Mouse (Mus musculus) hindbrain, embryonic 13.5 days (tissue): Measurements from ENCODE around the gene 3110082I17Rik. TPM values are rescaled to one million over a fixed set of nuclear protein-coding genes. Genes with fewer than 3 reads are reported as not detected.
"Not testable (repeated sequence)": the region's sequence is repeated elsewhere in the genome, so short reads cannot be mapped to it uniquely, and the experiment has no call there.

Experiments used
- ATAC-seq: fragments of 200-750 bp; cut with Nextera tagmentation; 2 replicates; pipeline ENCODE4 v1.8.0; 2017; ENCODE audit warnings: moderate TSS enrichment; ENCODE audit not compliant: low FRiP score
- H3K27ac ChIP-seq: fragments of 300-500 bp; sonication (generic); 2 replicates; pipeline ENCODE4 v1.5.1; 2015; ENCODE audit warnings: inconsistent platforms, mild to moderate bottlenecking, moderate library complexity
- H3K27me3 ChIP-seq: fragments of 300-500 bp; sonication (generic); 2 replicates; pipeline ENCODE4 v1.6.1; 2015; ENCODE audit warnings: mild to moderate bottlenecking, inconsistent platforms
- H3K36me3 ChIP-seq: fragments of 300-500 bp; sonication (generic); 2 replicates; pipeline ENCODE4 v1.6.1; 2015; ENCODE audit warnings: mild to moderate bottlenecking, inconsistent platforms
- H3K4me1 ChIP-seq: fragments of 300-500 bp; sonication (generic); replicated peaks from 2 replicates; pipeline ENCODE4 v1.6.1; 2015; ENCODE audit warnings: inconsistent platforms
- H3K4me2 ChIP-seq: fragments of 300-500 bp; sonication (generic); 2 replicates; pipeline ENCODE4 v1.6.1; 2015; ENCODE audit warnings: inconsistent platforms, mild to moderate bottlenecking, moderate library complexity
- H3K4me3 ChIP-seq: fragments of 300-500 bp; sonication (generic); 2 replicates; pipeline ENCODE4 v1.5.1; 2015; ENCODE audit warnings: mild to moderate bottlenecking, inconsistent platforms
- H3K9ac ChIP-seq: fragments of 300-500 bp; sonication (generic); 2 replicates; pipeline ENCODE4 v1.6.1; 2015; ENCODE audit warnings: mild to moderate bottlenecking, inconsistent platforms
- H3K9me3 ChIP-seq: fragments of 300-500 bp; sonication (generic); 2 replicates; pipeline ENCODE4 v1.6.1; 2016; ENCODE audit warnings: inconsistent platforms
- WGBS: fragments of 180-500 bp; shearing (Covaris S2); methylation state at CpG from one replicate; pipeline ENCODE4 v1.1.7; 2015; 5-methylcytosine and 5-hydroxymethylcytosine counted together
- polyA plus RNA-seq: library from polyadenylated mRNA; unstranded; fragments of >200 nt; fragmentation: Nextera tagmentation; extraction: Ambion mirVana; gene quantifications from 2 replicates; pipeline ENCODE4 v1.2.1, GENCODE M21; 2015

The 3110082I17Rik gene
- polyA plus RNA-seq, 1 experiment from 2014 or later: 16.2 TPM

GRCm38 (mm10) chr5:139351134-139351533 lies 109.2 kb downstream of the 3110082I17Rik start, which contains the start of gene Cox19:
Gene Cox19 (minus strand): TSS chr5:139351418.
- WGBS: 53% methylated on average over 5 of the region's 5 CpGs
- 0 out of 2 replicates have a peak within 1 kb of the TSS, but pooled peaks have one; percentile 19 for H3K9ac ChIP-seq

GRCm38 (mm10) chr5:139349713-139350112 lies 110.6 kb downstream of the 3110082I17Rik start:
- Histone ChIP-seq H3K4me2 (no peak overlapping the region), H3K4me1 (0 out of 2 replicates have a peak, but pooled peaks cover 18% of the 10 kb centered on the region), H3K27ac (no peak overlapping the region), H3K36me3 (no peaks in the 10 kb centered on the region), H3K27me3 (peaks cover 36% of the 10 kb centered on the region), H3K4me3 (no peak overlapping the region), H3K9me3 (no peaks in the 10 kb centered on the region), H3K9ac (no peak overlapping the region)
- WGBS: 84% methylated on average over 6 of the region's 6 CpGs
- no peak for ATAC-seq

More at GRCm38 (mm10) chr5:139351134-139351533, 109.2 kb downstream of the 3110082I17Rik start, which contains the start of gene Cox19:
- Histone ChIP-seq H3K27ac (no peak within 1 kb of the TSS), H3K9me3 (no peaks in the 10 kb centered on the region), H3K4me1 (0 out of 2 replicates have a peak, but pooled peaks cover 12% of the 10 kb centered on the region), H3K27me3 (peaks cover 36% of the 10 kb centered on the region), H3K4me2 (no peak within 1 kb of the TSS), H3K36me3 (no peaks in the 10 kb centered on the region), H3K4me3 (no peak within 1 kb of the TSS)
- no peak for ATAC-seq

- no peak for ATAC-seq
- Histone ChIP-seq H3K27me3 (peaks cover 33% of the 10 kb centered on the region), H3K4me2 (no peak overlapping the region), H3K9ac (no peak overlapping the region), H3K36me3 (peaks cover 8% of the 10 kb centered on the region), H3K4me1 (peaks cover 39% of the 10 kb centered on the region), H3K27ac (no peak overlapping the region), H3K9me3 (no peaks in the 10 kb centered on the region), H3K4me3 (no peak overlapping the region)
- WGBS: 31% methylated on average over 1 of the region's 1 CpGs
These were observed 113.1 kb downstream of the 3110082I17Rik start for GRCm38 (mm10) chr5:139347225-139347624.

- Histone ChIP-seq H3K27ac (peak overlapping the region; percentile 49; the same call in 1 of the 2 replicates), H3K4me1 (peaks cover 27% of the 10 kb centered on the region), H3K4me2 (peak overlapping the region; percentile 96), H3K27me3 (peaks cover 17% of the 10 kb centered on the region), H3K9me3 (no peaks in the 10 kb centered on the region), H3K4me3 (peak overlapping the region; percentile 68), H3K36me3 (peaks cover 25% of the 10 kb centered on the region), H3K9ac (peak overlapping the region; percentile 88)
- WGBS: 11% methylated on average over 5 of the region's 5 CpGs
- ATAC-seq: peak; percentile 36
These were observed 115.0 kb downstream of the 3110082I17Rik start for GRCm38 (mm10) chr5:139345364-139345714.

- peaks cover 30% of the 10 kb centered on the region for H3K36me3 ChIP-seq
- WGBS: under 1% methylated on average over 33 of the region's 33 CpGs
- peak overlapping the region; percentile 84 for H3K27ac ChIP-seq
- H3K9me3 ChIP-seq: no peaks in the 10 kb centered on the region
- peaks cover 29% of the 10 kb centered on the region for H3K4me1 ChIP-seq
- peak; percentile 87 for ATAC-seq
- peaks cover 14% of the 10 kb centered on the region; the same call in 1 of the 2 replicates for H3K27me3 ChIP-seq
- H3K9ac ChIP-seq: peak overlapping the region; percentile 88
- peak overlapping the region; percentile 68 for H3K4me3 ChIP-seq
- H3K4me2 ChIP-seq: peak overlapping the region; percentile 96
These were observed 115.5 kb downstream of the 3110082I17Rik start for GRCm38 (mm10) chr5:139344687-139345363.

GRCm38 (mm10) chr5:139344021-139344686 lies 116.2 kb downstream of the 3110082I17Rik start:
- no peaks in the 10 kb centered on the region for H3K9me3 ChIP-seq
- peaks cover 37% of the 10 kb centered on the region for H3K36me3 ChIP-seq
- WGBS: 8% methylated on average over 12 of the region's 12 CpGs
- H3K4me2 ChIP-seq: peak overlapping the region; percentile 96
- peak; percentile 74 for ATAC-seq
- H3K4me3 ChIP-seq: peak overlapping the region; percentile 68
- H3K4me1 ChIP-seq: peaks cover 32% of the 10 kb centered on the region
- H3K27me3 ChIP-seq: peaks cover 9% of the 10 kb centered on the region; the same call in 1 of the 2 replicates
- H3K9ac ChIP-seq: peak overlapping the region; percentile 88
- H3K27ac ChIP-seq: peak overlapping the region; percentile 84

GRCm38 (mm10) chr5:139338891-139339290 lies 121.4 kb downstream of the 3110082I17Rik start:
- H3K4me3 ChIP-seq: no peak overlapping the region
- H3K4me2 ChIP-seq: no peak overlapping the region
- H3K27ac ChIP-seq: no peak overlapping the region
- peaks cover 32% of the 10 kb centered on the region for H3K4me1 ChIP-seq
- 79% methylated on average over 11 of the region's 11 CpGs for WGBS
- H3K27me3 ChIP-seq: no peaks in the 10 kb centered on the region
- H3K9me3 ChIP-seq: no peaks in the 10 kb centered on the region
- ATAC-seq: no peak
- H3K9ac ChIP-seq: no peak overlapping the region
- peaks cover 84% of the 10 kb centered on the region for H3K36me3 ChIP-seq

- ATAC-seq: no peak
- WGBS: 92% methylated on average over 3 of the region's 3 CpGs
- H3K4me3 ChIP-seq: no peak overlapping the region
- H3K27me3 ChIP-seq: no peaks in the 10 kb centered on the region
- H3K9ac ChIP-seq: peak overlapping the region; percentile 29; the same call in 1 of the 2 replicates
- peaks cover 28% of the 10 kb centered on the region for H3K4me1 ChIP-seq
- H3K9me3 ChIP-seq: no peaks in the 10 kb centered on the region
- H3K4me2 ChIP-seq: no peak overlapping the region
- peaks cover 84% of the 10 kb centered on the region for H3K36me3 ChIP-seq
- H3K27ac ChIP-seq: no peak overlapping the region
These were observed 121.9 kb downstream of the 3110082I17Rik start for GRCm38 (mm10) chr5:139338403-139338802.

- Histone ChIP-seq H3K4me1 (peaks cover 22% of the 10 kb centered on the region), H3K9me3 (no peaks in the 10 kb centered on the region), H3K4me2 (no peak overlapping the region), H3K27ac (no peak overlapping the region), H3K9ac (peak overlapping the region; percentile 29; the same call in 1 of the 2 replicates), H3K4me3 (no peak overlapping the region), H3K27me3 (no peaks in the 10 kb centered on the region), H3K36me3 (peaks cover 83% of the 10 kb centered on the region)
- ATAC-seq: no peak
- 76% methylated on average over 13 of the region's 13 CpGs for WGBS
These were observed 122.4 kb downstream of the 3110082I17Rik start for GRCm38 (mm10) chr5:139337826-139338370.

GRCm38 (mm10) chr5:139335634-139336033 lies 124.7 kb downstream of the 3110082I17Rik start:
- Histone ChIP-seq H3K36me3 (peaks cover 61% of the 10 kb centered on the region), H3K27ac (no peak overlapping the region), H3K9ac (no peak overlapping the region), H3K4me2 (no peak overlapping the region), H3K4me1 (peaks cover 19% of the 10 kb centered on the region; the same call in 1 of the 2 replicates), H3K27me3 (no peaks in the 10 kb centered on the region), H3K9me3 (no peaks in the 10 kb centered on the region), H3K4me3 (no peak overlapping the region)
- ATAC-seq: 0 out of 2 replicates have a peak, but pooled peaks have one; percentile 20
- 91% methylated on average over 4 of the region's 4 CpGs for WGBS

GRCm38 (mm10) chr5:139334394-139334793 lies 125.9 kb downstream of the 3110082I17Rik start:
- H3K27me3 ChIP-seq, H3K9ac ChIP-seq, H3K4me2 ChIP-seq, H3K27ac ChIP-seq, ATAC-seq, H3K9me3 ChIP-seq, H3K4me3 ChIP-seq: not testable (repeated sequence)
- Histone ChIP-seq H3K36me3 (peaks cover 49% of the 10 kb centered on the region), H3K4me1 (peaks cover 14% of the 10 kb centered on the region; the same call in 1 of the 2 replicates)
- WGBS: 86% methylated on average over 10 of the region's 10 CpGs
